17 mouse cellular contexts compared by ENCODE assay signal in genomic region chr1:72103962-72104361, GRCm38 (mm10).
DNase-seq lines count a peak whose midpoint lies in the region; ATAC-seq and TF ChIP-seq lines count a peak whose summit lies in the region.
"Had no signal": no experiment of that assay in that cellular context is flagged by ENCODE, and none has a peak within 500 bp of the region (broad histone marks: within the 10 kb centered on the region; RNA-seq: fewer than 3 reads in every experiment).

No protein-coding gene starts in this region.

- DNase-seq in kidney, postnatal 0 days (ENCODE audit: low spot score): peak; percentile 47
- no peak for DNase-seq in kidney, adult 8-10 months
- DNase-seq in lung, postnatal 10 days: peak; percentile 32
- DNase-seq in lung, postnatal 4 days: peak; percentile 43 to 59
- DNase-seq in layer of hippocampus, adult 2 months (ENCODE audit: low spot score in 2 of 2): no peak
- DNase-seq in cerebellum, postnatal 14 days: no peak
- DNase-seq: adrenal gland, adult 2 months; adrenal gland, postnatal 25 days; cerebellum, adult 18-20 months; cerebellum, adult 9-11 months; gastrocnemius, postnatal 10 days; heart, adult 18-20 months; heart, postnatal 36 days had no signal

- no peak overlapping the region for H3K9ac ChIP-seq in kidney, postnatal 0 days (ENCODE audit: low read depth, low read length)
- no peak overlapping the region for H3K9ac ChIP-seq in lung, embryonic 15.5 days
- H3K9ac ChIP-seq: heart, embryonic 12.5 days; hindbrain, embryonic 15.5 days had no signal

- H3K4me1 ChIP-seq in kidney, postnatal 0 days (replicated peaks; ENCODE audit: insufficient read depth, low read length): no peaks in the 10 kb centered on the region
- H3K4me1 ChIP-seq in lung, embryonic 15.5 days: 0 out of 2 replicates have a peak, but pooled peaks cover 2% of the 10 kb centered on the region
- H3K4me1 ChIP-seq: heart, embryonic 12.5 days; hindbrain, embryonic 15.5 days had no signal

- H3K27me3 ChIP-seq in kidney, postnatal 0 days (ENCODE audit: insufficient read depth, low read length): no peaks in the 10 kb centered on the region
- no peaks in the 10 kb centered on the region for H3K27me3 ChIP-seq in lung, embryonic 15.5 days
- H3K27me3 ChIP-seq: heart, embryonic 12.5 days; hindbrain, embryonic 15.5 days had no signal

- no peak overlapping the region for H3K27ac ChIP-seq in kidney, postnatal 0 days
- H3K27ac ChIP-seq in lung, embryonic 15.5 days: no peak overlapping the region; the same call in 1 of the 2 replicates
- no peak overlapping the region for H3K27ac ChIP-seq in layer of hippocampus, adult 2 months
- H3K27ac ChIP-seq: hindbrain, embryonic 15.5 days had no signal

- no peak overlapping the region for H3K4me2 ChIP-seq in kidney, postnatal 0 days (ENCODE audit: low read length)
- no peak overlapping the region for H3K4me2 ChIP-seq in lung, embryonic 15.5 days
- H3K4me2 ChIP-seq: heart, embryonic 12.5 days; hindbrain, embryonic 15.5 days had no signal

- 65% methylated on average over 6 of the region's 6 CpGs for WGBS in kidney, postnatal 0 days
- WGBS in lung, embryonic 15.5 days: 40% methylated on average over 6 of the region's 6 CpGs

- H3K4me3 ChIP-seq in kidney, postnatal 0 days (replicated peaks; ENCODE audit: low read depth, low read length): no peak overlapping the region
- H3K4me3 ChIP-seq in lung, embryonic 15.5 days: no peak overlapping the region
- H3K4me3 ChIP-seq in layer of hippocampus, adult 2 months: no peak overlapping the region
- H3K4me3 ChIP-seq: heart, embryonic 12.5 days; hindbrain, embryonic 15.5 days had no signal

- ATAC-seq in kidney, postnatal 0 days (replicated peaks; ENCODE audit: low FRiP score, low read depth): no peak
- peak; percentile 85 for ATAC-seq in lung, embryonic 15.5 days (ENCODE audit: borderline replicate concordance, extremely low read depth, low FRiP score, low TSS enrichment)
- ATAC-seq: forebrain, embryonic 16.5 days had no signal

- H3K36me3 ChIP-seq in kidney, postnatal 0 days (ENCODE audit: insufficient read depth, low read length): no peaks in the 10 kb centered on the region
- no peaks in the 10 kb centered on the region for H3K36me3 ChIP-seq in lung, embryonic 15.5 days
- H3K36me3 ChIP-seq: heart, embryonic 12.5 days; hindbrain, embryonic 15.5 days had no signal

- no peak for TF ChIP-seq CTCF in kidney, postnatal 0 days (IDR thresholded peaks at IDR 0.05; ENCODE audit: low read depth)
- no peak for TF ChIP-seq CTCF in layer of hippocampus, adult 2 months (conservative IDR thresholded peaks at IDR 0.05)

- H3K9me3 ChIP-seq in kidney, postnatal 0 days (replicated peaks; ENCODE audit: low read length): no peaks in the 10 kb centered on the region
- H3K9me3 ChIP-seq in lung, embryonic 15.5 days: no peaks in the 10 kb centered on the region
- H3K9me3 ChIP-seq: heart, embryonic 12.5 days; hindbrain, embryonic 15.5 days had no signal

Comparison
In these comparisons a context has a peak if more than half of its experiments do, and no peak if none do; other contexts are left out.
1. DNase-seq: peak in kidney, postnatal 0 days (single experiment), lung, postnatal 10 days (single experiment) and lung, postnatal 4 days (2 of 2); none in kidney, adult 8-10 months (0 of 2), layer of hippocampus, adult 2 months (0 of 2) and cerebellum, postnatal 14 days (0 of 2).